Mouse (Mus musculus) testis, adult 2 months (tissue): ENCODE measurements around the gene Kif6.

Experiments used
- CTCF ChIP-seq: fragments of 200-500 bp; IDR thresholded peaks from 2 replicates; pipeline ENCODE4 v1.5.1; 2012; ENCODE audit warnings: low read depth, mild to moderate bottlenecking, inconsistent platforms, low read length, moderate library complexity; ENCODE audit not compliant: control insufficient read depth, insufficient read depth, insufficient replicate concordance
- POLR2A ChIP-seq: fragments of 200-500 bp; IDR thresholded peaks from 2 replicates; pipeline ENCODE4 v1.6.1; 2012; ENCODE audit warnings: low read depth, mild to moderate bottlenecking, inconsistent platforms, low read length, moderate library complexity; ENCODE audit not compliant: control insufficient read depth

GRCm38 (mm10) chr17:49764963-49765362, 150.0 kb downstream of the Kif6 start:
- TF ChIP-seq CTCF, result no peak
- no peak for TF ChIP-seq POLR2A
